Mouse (Mus musculus) gastrocnemius, postnatal 25 days (tissue): Measurements from ENCODE around the gene Rnf180. TPM values are rescaled to one million over a fixed set of nuclear protein-coding genes. Genes with fewer than 3 reads are reported as not detected.

Experiments
- DNase-seq: peaks from one replicate; pipeline ENCODE4 v3.0.0; 2022
- total RNA-seq, 2 experiments: library from RNA; stranded (reverse); gene quantifications; 1 replicate in 1 of 2; 2 replicates in 1 of 2; pipeline ENCODE4 v1.2.3; 2021

The Rnf180 gene
- total RNA-seq, 2 experiments from 2014 or later = 0.10 to 0.24 TPM

DNA sequence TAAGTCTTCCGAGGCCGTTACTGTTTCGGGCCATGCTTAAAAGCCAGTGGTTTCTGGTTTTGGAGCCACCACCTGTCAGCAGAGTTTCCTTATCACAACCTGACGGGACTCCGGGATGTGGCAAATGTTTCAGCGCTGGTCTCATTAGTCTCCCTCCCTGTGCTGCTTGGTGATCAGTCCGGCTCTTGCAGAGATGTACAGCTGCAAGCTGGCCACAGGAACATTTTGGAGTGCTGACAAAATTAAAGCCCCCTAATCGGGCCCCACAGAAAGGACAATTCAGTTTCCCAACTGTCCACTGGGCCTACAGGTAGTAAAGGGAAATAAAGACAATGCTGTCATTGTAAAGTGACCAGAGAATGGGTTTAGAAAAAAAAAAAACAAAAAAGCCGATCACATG is 44.4 kb downstream of the Rnf180 start:
- DNase-seq = no peak

DNA sequence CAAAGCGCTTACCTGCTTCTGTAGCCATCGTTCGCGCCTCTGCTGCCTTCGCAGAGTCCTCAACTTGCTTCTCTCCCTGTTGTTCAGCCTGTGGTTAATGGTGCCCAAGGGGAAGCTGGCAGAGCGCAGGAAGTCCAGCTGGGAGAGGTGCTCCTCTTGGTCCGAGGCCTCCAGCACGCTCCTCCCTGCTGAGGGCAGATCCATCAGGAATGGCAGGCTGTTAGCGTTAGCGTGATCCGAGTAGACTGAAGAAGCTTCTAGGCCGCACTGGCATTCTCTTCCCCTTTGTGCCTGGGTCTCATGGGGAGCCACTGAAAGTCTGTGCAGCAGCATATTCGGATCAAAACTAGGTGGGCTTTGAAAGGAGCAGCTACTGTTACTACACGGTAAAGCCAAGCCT is 45.0 kb downstream of the Rnf180 start:
- no peak for DNase-seq

DNA sequence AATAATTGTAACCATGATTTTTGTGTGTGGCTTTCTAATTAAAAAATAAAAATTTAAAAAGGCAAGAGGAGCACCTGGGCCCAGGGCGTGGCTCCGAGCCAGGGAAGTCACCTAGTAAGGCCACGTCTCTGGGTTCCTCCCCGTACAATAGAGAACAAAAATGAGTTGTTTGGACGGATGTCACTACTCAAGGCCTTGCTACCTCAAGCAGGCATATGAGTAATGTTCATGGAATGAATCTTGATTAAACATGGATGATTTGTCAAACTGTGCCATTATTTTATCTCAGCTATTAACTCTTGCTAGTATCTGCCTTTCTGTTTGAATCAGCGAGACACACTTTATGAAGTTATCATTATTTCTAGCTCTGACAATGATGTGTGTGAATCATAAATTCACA is 46.9 kb downstream of the Rnf180 start:
- no peak for DNase-seq

DNA sequence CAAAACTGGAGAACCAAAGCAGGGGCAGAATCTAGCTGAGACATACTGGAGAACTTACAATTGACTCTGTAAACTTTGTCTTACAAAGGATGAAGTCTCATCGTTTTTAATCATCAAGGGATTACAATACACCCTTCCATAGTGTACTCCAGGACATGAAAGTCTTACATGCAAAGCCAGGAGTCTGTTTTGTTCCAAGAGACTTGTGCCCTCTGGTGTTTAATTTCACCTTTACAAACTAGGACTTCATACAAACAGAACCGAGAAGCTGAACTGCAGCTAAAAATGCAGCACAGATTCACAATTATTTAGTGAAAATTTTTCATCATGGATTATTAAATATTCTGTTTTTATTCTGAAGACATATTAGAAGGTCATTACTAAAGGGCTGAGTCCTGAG is 53.8 kb downstream of the Rnf180 start:
- no peak for DNase-seq

DNA sequence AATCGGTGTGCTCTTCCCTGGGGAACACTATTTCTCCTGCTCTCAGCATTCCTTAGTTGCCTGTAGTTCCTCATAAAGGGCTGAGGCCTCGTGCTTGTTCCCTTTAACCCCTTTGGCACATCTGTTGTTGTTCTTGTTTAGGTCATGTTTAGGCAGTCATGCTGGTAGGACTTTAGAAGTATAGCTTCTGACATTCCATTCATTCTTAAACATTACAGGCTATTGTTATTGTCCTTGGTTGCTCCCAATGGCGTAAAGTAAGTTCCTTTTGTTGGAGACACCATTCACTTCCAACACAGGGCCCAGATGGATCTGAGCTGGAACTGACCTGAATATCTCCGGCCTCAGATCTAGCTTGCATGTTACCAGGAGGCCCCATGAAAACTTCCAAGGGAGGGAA is 67.5 kb downstream of the Rnf180 start:
- DNase-seq = no peak

DNA sequence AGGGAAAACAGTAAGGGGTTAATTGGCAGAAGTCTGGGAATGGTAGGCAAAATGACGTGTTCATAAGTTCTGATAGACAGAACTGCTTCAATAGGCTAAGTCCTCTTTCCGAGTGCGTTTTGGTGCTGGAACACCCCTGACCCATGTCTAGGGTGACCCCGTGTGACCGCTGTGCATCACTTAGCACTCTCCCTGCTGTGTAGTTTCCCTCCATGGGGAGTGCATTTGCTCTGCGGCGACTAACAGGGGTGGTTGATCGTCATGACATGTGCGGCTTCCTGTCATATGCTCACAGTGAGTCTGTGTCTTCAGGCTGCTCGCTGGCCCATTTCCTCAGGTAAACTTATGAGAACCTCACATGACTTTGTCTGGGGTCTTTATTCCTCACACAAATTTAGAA is 70.6 kb downstream of the Rnf180 start:
- no peak for DNase-seq

DNA sequence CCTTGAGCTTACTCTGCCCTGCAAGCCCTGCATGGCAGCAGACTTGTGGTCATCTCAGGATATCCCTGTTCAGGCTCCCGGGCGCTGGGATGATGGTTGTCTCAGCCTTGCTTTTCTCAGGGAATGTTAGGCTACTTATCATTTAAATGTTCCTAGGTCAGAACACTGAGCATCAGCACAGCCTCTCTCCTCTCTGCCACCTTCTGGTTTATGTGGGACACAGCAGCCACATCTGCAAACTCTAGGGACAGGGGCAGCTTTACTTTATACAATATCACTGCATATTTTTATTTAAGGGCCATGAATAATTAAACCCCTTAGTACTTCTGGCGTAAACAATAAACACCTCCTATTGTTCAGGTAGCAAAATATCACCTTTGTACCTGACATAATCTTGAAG is 71.5 kb downstream of the Rnf180 start:
- DNase-seq = no peak

DNA sequence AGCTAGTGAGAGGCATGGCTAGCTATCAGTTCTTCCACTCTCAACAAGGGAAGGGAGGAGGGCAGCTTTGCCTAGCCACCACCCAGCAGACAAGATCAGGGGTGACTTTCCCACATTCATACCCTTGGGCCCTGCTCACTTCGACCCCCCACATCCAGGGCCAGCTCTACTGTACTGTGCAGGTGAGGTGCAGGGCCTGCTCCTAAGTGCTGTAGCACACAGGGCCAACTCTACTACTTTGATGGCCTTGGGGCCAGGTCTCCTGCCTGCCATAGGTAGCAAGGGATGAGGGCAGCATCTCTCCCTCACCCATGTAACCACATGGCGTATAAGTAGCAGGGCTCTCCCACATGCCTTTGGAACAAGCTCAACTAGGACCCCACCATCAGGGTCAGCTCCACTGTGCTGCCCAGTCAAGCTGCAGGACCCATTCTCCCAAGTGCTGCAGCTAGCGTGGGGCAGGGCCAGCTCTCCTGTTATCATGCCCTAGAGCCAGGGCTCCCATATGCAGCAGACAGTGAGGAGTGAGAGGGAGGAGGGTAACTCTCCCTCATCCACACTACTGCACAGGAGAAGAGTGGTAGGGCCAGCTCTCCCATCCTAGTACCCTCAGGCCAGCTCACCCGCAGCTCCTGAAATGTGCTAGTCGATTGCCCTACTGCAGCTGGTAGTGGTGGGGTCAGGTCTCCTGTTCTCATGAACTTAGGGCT is 72.4 kb downstream of the Rnf180 start:
- no peak for DNase-seq

DNA sequence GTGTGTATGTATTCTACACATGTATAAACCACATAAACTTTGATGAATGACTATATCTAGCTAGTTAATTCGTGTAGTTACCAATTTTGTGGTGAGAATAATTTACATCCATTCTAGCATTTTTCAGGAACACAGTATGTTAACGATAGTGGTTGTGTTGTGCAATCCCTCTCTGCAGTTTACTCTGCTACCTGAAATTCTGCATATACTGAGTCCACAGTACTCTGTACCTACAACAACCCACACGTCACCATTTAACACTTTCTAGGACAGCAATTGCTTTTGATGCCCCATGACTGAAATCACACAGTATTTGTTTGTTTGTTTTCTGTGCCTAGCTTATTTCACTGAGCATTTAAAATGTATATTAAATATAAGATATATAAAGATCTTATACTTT is 83.9 kb downstream of the Rnf180 start:
- no peak for DNase-seq

DNA sequence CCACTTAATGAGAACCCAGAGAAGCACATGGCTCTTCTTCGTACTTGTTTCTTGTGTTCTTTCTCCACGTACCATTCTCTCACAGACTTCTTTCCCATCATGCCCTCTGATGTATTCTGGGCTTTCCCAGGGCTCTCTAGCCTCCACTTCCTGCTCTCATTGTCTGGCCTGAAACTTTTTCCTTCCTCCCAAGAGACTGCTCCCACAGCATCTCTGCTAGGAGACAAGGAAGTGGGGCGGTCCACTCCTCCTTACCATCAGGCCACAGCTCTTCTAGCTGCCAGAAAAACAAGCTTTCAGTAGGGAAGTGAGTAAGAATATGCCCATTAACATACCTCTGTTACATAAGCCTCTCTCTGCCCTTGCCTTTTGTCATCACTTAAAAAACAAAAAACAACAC is 90.8 kb downstream of the Rnf180 start:
- no peak for DNase-seq

DNA sequence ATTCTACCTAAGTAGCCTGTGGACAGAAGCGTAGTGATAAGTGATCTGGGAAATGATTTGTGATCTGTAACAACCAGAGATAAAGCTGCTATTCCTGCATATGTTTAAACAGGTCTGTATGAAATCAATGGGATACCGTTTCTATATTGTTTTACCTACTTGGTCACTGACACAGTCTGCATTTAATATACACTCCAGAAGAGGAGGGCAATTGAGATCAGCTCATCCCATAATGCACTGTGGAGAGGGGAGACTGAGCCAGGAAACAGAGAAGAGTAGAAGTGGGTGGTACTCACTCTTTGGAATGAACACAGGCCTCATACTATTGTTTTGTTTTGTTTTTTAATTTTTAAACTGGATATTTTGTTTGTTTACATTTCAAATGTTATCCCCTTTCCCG is 96.0 kb downstream of the Rnf180 start:
- DNase-seq = no peak

DNA sequence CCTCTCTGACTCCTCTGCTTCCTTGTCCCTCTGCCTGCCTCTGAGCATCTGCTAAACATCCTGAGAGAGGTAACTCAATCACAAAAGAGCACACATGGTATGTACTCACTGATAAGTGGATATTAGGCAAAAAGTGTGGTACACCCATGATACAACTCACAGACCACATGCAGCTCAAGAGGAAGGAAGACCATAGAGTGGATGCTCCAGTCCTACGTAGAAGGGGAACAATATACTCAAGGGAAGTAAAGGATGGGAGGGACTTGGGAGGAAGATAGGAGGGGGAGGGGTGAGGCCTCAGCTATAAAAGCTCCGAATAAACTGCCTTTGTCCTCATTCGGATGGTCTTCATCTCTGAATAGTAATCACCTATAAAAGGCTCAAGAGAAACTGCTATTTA is 96.6 kb downstream of the Rnf180 start:
- DNase-seq = no peak

DNA sequence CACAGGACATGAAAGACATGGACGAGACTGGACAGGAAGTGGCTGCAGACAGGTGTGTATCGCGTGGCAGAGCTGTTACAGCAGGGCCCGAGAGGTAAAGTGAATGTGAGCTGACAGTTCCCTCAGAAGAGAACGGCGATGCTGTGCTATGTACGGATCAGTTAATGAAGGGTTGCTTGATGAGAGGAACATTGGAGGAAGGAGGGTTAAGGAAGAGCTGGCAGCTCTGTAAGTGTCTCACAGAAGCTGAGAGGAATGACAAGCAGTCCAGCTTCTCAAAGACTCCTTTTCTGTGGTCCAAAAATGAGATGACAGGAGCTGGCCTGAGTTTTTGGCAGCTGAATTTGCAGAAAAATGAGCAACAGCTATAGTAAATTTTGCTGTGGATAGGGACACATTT is 101.0 kb downstream of the Rnf180 start:
- DNase-seq = no peak

DNA sequence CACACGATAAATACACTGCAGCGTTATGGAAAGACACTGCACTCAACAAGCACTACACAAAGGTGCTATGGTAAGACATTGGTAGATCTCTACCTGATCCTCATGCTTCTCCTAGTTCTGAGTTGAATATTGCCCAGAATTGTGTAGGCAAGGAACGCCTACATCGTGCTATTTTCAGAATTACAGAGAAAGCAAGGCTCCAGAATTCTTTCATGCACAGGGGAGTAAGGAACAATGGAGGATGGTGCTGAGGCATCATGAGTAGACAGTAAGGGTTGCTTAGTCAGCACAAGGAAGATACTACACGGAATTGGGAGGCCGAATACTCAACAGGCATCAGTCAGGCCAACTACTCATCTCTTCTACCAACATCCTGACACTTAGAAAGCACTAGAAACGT is 105.9 kb downstream of the Rnf180 start:
- DNase-seq = no peak

DNA sequence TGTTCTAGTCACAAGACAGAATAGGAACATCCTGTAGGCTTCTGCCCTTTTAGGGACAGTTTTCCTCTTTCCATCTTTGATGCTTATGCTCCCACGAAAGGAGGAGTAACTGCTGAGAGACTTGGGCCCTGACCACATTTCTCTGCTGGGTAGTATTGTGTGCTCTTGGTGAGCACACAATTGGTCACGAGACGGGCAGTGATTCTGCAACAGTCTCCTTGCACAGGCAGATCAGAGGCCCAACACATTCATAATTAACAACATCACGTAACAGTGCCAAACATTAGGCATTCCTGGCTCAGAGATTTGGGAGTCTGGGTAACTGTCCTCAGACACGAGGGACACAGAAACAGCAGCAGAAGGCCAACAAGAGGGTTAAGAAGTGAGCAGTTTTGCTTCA is 113.8 kb downstream of the Rnf180 start:
- DNase-seq = no peak

DNA sequence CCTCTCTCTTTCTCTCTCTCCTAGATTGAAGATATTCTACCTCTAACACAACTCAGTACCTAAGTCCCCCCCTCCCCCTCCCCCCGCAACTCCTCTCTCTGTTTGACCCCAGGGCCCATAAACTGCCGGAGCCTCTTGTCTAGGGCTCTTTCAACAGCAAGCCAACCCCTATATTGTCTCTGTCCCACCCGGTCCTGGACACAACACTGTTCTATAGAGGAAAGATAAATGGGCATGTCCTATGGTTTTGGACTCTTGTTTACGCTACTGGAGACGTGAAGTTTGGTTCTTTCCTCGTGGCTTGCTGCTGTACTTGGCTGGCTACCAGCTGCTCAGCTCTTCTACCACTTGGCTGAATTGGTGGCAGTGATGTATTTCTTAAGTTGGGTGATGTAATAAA is 129.2 kb downstream of the Rnf180 start:
- DNase-seq = no peak

DNA sequence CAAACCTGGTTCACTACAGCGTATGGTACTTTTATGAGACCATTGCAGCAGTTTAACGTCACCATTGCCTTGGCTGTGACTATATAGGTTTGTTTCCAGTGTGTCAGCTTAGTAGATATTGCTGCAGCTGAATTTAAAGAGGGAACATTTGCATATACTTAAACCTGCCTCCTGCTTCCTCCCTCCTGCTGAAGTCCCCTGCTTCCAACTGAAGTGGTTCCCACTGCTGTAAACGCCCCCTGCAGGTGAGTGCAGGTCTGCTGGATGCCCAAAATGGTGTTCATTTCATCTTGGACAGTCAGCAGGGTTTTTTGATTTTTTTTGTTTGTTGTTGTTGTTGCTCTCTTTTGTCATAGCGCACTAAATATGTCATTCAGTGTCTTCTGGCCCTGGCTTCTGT is 140.7 kb downstream of the Rnf180 start:
- DNase-seq = no peak

DNA sequence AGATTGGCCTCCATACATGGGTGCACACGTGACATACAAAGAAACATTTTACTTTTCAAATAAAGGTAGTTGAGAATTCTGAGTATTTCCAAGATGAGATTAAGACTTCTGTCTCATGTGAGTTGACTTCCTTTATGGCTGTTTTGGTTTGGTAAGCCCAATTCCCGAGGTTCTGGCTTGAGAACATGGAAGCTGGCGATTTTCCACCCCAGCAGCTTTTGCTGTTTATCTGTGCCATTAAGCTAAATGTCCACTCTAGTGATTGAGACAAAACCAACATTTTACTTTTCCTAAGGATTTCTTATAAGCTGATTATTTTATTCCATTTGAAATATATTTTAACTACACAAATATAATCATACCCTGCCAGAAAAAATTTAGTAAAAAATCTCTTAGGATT is 144.6 kb downstream of the Rnf180 start:
- DNase-seq = no peak

DNA sequence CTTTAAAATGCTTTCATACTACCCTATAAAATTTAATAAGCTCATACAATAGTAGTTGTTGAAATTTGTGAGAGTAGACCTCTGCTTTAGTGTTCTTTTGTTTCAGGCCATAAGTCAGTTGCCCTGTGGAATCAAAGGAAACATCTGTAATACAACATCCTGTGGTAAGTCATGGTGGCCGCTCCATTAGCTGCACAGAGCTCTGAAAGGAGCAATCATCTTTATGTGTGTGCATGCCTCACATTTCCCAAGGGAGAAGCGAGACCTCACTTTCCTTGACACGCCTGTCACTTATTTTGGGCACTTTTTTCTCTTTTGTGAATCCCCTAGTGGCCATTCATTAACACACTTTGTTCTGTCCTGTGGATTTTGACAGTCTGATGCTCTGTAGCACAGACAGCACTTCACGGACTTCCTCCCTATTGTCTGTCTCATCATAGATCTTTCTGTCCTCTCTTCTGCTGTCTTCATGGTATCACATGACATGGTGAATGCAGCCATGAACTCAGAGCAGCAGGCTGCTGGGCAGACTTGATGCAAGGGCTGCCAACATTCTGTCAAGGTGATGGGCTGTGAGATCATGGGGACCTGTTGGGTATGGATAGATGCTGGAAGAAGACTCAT is 146.7 kb downstream of the Rnf180 start:
- no peak for DNase-seq

DNA sequence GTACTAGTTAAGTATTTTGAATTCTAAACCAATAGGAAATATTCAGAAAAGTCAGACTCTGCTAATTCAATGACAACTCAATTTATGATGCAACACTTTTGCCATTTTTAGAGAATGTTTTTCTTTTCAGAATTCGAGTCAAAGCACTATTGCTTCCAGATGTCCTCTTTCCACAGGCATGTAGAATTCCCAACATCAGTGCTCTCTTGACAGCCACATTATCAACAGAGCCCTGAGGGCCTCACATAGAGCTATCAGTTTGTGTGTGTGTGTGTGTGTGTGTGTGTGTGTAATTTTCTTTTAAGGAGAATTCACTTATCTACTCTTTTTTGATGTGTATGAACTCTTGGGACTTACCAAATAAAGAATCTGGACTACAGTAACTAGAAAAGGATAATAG is 147.8 kb downstream of the Rnf180 start:
- DNase-seq = no peak

DNA sequence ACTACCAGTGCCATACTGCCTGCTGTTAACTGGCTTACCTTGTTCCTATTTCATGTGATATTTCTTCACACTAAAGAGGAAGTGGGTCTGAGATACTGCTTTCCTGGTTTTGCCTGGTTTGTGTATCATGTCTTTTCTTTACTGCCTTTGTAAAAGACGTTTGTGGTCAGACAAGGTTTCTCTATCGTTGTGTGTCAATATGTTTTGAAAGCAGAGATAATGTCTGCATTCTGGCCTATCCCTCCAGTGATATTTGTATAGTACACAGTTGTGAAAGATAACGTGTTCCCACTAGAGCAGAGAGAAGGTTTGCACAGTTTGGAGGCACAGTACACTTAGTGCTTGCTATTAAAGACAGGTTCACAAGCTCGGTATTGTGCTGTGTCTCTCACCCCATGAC is 154.7 kb downstream of the Rnf180 start:
- DNase-seq = no peak

DNA sequence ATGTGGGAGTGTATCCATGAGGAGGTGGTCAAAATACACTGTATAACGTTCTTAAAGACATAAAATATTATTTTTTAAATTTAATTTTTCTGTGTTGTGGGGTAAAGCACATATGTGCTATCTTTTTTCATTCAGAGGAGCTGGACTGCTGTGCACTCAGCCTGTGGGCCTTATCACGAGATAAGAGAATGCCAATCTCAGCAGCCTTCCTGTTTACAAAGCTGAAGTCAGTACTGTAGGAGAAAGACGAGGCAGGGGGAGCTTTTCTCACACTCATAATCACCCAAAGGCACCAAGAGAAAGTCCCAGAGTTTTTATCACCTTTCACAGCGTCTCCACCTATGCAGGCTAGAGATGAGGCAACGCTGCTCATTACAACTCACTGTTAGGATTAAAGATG is 160.2 kb downstream of the Rnf180 start:
- DNase-seq = no peak

DNA sequence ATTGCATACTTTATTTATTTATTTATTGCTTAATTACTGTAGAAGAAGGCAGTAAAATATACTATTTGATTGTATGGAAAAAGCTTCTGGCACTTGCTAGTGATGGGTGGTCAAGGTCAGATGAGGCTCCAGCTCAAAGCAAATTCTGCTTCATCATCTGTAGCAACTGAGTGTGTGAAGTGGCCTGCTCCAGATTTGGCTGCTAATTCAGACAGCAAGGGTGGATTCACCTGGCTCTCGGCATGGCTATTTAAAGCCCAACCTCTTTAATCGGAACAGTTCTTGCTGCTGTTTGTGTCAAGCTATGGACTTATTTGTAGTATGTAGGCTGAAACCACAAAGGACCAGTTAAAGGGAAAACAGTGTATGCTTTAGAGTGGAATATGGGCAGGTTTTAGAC is 161.8 kb downstream of the Rnf180 start:
- no peak for DNase-seq

DNA sequence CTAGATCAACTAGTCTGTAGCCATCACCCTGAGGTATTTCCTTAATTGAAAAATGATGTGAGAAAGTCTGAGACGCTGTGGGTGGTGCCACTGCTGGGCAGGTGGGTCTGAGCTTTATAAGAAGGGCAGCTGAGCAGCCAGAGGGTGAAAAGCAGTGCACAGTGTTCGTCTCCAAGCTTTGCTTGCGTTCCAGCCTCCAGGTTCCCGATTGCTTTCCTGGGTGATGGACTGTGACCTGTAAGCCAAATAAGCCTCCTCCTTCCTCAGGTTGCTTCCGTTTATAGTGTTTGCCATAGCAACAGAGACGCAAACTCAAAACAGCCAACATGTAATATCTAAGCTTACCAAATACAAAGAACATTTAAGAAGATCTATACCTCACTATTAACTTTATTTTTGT is 162.2 kb downstream of the Rnf180 start:
- no peak for DNase-seq

DNA sequence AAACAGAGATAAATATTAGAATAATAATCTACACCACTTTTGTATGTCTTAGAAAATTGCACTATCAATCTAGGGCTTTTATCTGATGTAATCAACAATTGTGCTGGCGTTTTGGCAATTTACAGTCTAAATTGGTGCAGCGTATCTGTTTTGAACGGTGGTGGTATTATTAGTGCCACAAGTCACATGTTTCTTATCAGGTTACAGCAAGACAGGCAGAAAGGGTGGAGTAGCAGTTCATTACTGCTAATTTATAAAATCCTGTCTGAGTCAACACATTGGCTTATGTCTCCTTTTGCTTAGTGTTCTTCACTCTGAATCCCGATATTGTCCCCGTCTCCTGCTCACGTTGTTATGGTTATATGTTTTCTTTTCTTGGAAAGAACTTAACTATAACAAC is 164.5 kb downstream of the Rnf180 start:
- DNase-seq = no peak
